Mouse (Mus musculus) adrenal gland, adult 10 weeks (tissue): ENCODE results near the gene Olfr871. TPM values are rescaled to one million over a fixed set of nuclear protein-coding genes. Genes with fewer than 3 reads are reported as not detected.

ENCODE experiments used
- polyA plus RNA-seq: library from polyadenylated mRNA; stranded (reverse); fragments of 350-450 nt; fragmentation: Illumina TruSeq; extraction: RNeasy Lipid Tissue Mini Kit (QIAGEN cat#74804); gene quantifications from one replicate; pipeline ENCODE4 v1.2.3, GENCODE M21; 2014; ENCODE audit warnings: low read depth, low replicate concordance

The Olfr871 gene
- not detected for polyA plus RNA-seq

GRCm38 (mm10) chr9:20211907-20212306 is at the start of gene Olfr871:
Gene Olfr871 (plus strand): TSS chr9:20212207.

GRCm38 (mm10) chr9:20173957-20174356 is 38.0 kb upstream of the Olfr871 start, which contains the start of gene Olfr870:
Gene Olfr870 (minus strand): TSS chr9:20174057.

GRCm38 (mm10) chr9:20236819-20237218 is 24.8 kb downstream of the Olfr871 start, which contains the start of gene Olfr872:
Gene Olfr872 (plus strand): TSS chr9:20237119.

Other genes with a start within 250 kb of the Olfr871 start
- not detected for gene Olfr866, start 184.2 kb upstream of the Olfr871 start, polyA plus RNA-seq
- not detected for gene Olfr867, start 154.6 kb upstream of the Olfr871 start, polyA plus RNA-seq
- not detected for gene Olfr868, start 113.6 kb upstream of the Olfr871 start, polyA plus RNA-seq
- not detected for gene Olfr869, start 83.2 kb upstream of the Olfr871 start, polyA plus RNA-seq
- gene Olfr870, start 38.1 kb upstream of the Olfr871 start, polyA plus RNA-seq, result not detected
- gene Olfr872, start 24.9 kb downstream of the Olfr871 start, polyA plus RNA-seq, result not detected
- gene Olfr39, start 70.1 kb downstream of the Olfr871 start, polyA plus RNA-seq, result not detected
- gene Olfr873, start 86.3 kb downstream of the Olfr871 start, polyA plus RNA-seq, result not detected
- gene Olfr18, start 123.9 kb downstream of the Olfr871 start, polyA plus RNA-seq, result not detected
- 22.3 TPM for gene Zfp560, start 173.0 kb downstream of the Olfr871 start, polyA plus RNA-seq
- gene Zfp26, start 248.0 kb downstream of the Olfr871 start, polyA plus RNA-seq, result 30.8 TPM